Mouse (Mus musculus) kidney, adult 2 months (tissue): ENCODE measurements around the gene Igdcc3.

Experiments used
- CTCF ChIP-seq: fragments of 200-500 bp; conservative IDR thresholded peaks from 2 replicates; pipeline ENCODE4 v1.5.1; 2011; ENCODE audit warnings: low read depth, mild to moderate bottlenecking, control low read depth, low read length, moderate library complexity, mixed read lengths; ENCODE audit not compliant: insufficient read depth, insufficient read length
- POLR2A ChIP-seq: fragments of 200-500 bp; IDR thresholded peaks from one replicate; pipeline ENCODE4 v1.6.1; 2011; ENCODE audit warnings: low read depth, low read length, control low read depth

- TF ChIP-seq CTCF = no peak
- TF ChIP-seq POLR2A = no peak
Observed at GRCm38 (mm10) chr9:65154692-65155455, 13.9 kb downstream of the Igdcc3 start.
